Mouse (Mus musculus) liver, adult 2 months (tissue): ENCODE data around the gene Ttll2.
"Not testable (repeated sequence)": the region's sequence is repeated elsewhere in the genome, so short reads cannot be mapped to it uniquely, and the experiment has no call there.

Source experiments
- CTCF ChIP-seq: fragments of 200-500 bp; IDR thresholded peaks from 2 replicates; pipeline ENCODE4 v1.5.1; 2011; ENCODE audit warnings: low read depth, low read length, control low read depth
- POLR2A ChIP-seq: fragments of 200-500 bp; IDR thresholded peaks from 2 replicates; pipeline ENCODE4 v1.6.1; 2011; ENCODE audit warnings: low read length, control low read depth; ENCODE audit not compliant: insufficient read depth; ENCODE audit errors: extremely low read depth

GRCm38 (mm10) chr17:7359806-7360205, 7.3 kb upstream of the Ttll2 start:
- not testable (repeated sequence) for TF ChIP-seq POLR2A, CTCF
